Mouse (Mus musculus) WW6 (cell line): ENCODE data around the gene Sel1l.
A peak's percentile ranks its signal among the peaks of the same experiment; 100 is the strongest.
"Not testable (repeated sequence)": the region's sequence is repeated elsewhere in the genome, so short reads cannot be mapped to it uniquely, and the experiment has no call there.

ENCODE experiments used
- DNase-seq: peaks from one replicate; pipeline ENCODE4 v3.0.0-alpha.2; 2013; ENCODE audit warnings: low read depth, low spot score

Gene Sel1l

DNA sequence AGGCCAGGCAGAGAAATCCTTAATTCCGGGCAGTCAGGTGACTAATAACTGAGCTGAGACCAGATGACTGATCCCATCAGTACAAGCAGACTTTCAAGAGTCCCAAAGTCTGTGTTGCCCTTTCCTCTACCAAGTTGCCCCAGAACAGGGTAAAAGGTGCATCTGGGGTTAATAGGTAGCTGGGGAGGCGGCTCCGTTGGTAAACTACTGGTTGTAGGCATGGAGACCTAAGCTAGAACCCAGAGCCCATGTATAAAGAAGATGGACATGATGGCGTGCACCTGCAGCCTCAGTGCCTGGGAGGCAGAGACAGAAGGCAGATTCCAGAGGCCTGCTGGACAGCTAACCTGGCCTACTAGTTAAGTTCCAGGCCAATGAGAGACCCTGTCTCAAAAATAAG is 30.2 kb downstream of the Sel1l start:
- no peak for DNase-seq

DNA sequence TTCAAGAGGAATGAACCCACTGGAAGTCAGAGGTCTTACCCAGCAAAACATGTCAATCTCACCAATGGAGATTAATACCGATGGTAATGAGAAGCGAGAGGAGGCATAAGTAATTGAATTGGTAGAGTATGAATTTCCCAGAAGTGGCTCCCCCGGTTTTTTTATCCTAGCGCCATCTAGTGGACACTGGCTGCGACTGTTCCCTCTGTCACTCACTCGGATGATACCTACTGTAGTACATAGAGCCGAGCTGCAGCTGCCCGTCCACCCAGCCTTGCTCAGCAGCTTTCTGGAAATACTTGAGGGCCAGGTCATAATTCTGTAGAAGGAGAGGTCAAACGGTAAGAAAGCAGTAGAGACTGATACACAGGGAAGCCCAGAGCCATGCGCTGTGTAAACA is 33.0 kb downstream of the Sel1l start:
- peak; percentile 9 for DNase-seq

DNA sequence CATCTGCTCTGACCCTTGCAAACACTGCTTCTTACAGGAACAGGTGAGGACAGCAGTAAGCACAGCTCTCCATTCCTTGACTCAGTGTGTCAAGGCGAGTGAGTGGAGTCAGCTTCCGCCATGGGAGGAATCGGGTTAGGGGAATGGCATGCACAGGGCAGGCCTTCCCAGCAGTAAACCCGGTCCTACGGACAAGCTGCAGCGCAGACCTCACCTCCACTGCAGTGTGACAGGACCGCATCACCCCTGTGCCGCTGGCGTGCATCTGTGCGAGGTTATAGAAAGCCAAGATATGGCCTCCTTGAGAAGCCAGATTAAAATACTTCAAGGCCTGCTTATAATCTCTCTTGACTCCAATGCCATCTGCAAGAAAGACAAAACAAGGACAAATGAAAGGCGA is 33.4 kb downstream of the Sel1l start:
- no peak for DNase-seq

DNA sequence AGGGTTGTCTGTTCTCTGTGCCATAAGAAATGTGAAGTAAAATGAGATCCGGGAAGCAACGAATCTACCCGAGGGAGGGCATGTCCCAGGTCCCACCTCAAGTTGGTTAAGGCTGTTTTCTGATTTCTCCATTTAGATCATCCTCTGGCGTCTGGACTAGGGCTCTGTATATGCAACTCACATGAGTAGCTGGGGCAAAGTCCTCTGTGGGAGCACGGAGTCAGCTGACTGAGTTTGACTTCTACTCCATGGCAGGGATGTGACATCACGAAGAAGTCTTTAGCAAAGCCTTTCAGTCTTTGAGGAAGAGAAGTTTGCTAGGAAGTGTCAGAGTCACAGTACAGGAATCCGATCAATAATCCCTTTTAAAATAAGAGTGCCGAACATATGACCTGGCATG is 40.0 kb downstream of the Sel1l start:
- no peak for DNase-seq

GRCm38 (mm10) chr12:91807761-91808160 is 41.2 kb downstream of the Sel1l start:
- DNase-seq, result no peak

- DNase-seq, result no peak
Observed at GRCm38 (mm10) chr12:91807095-91807494, 41.9 kb downstream of the Sel1l start.

DNA sequence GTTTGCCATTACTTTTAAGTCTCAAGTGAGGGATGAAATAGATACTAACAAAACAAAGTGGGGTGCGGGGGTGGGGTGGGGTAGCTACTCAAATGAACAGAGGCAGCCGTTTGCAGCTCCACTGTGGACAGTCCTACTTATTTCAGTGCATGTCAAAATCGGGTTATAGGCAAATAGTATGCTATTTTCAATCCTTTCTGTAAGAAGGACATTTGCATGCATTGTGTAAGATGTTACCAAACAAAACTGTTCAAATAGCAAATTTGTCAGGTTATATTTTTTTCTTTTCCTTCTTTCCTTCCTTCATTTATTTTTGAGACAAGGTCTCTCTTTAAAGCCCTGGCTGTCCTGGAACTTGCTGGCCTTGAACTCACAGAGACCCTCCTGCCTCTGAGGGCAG is 44.7 kb downstream of the Sel1l start:
- no peak for DNase-seq

- no peak for DNase-seq
Observed at GRCm38 (mm10) chr12:91803207-91803932, 45.6 kb downstream of the Sel1l start.

- DNase-seq, result no peak
Observed at GRCm38 (mm10) chr12:91802586-91803206, 46.3 kb downstream of the Sel1l start.

- no peak for DNase-seq
Observed at GRCm38 (mm10) chr12:91800861-91801385, 48.0 kb downstream of the Sel1l start.

DNA sequence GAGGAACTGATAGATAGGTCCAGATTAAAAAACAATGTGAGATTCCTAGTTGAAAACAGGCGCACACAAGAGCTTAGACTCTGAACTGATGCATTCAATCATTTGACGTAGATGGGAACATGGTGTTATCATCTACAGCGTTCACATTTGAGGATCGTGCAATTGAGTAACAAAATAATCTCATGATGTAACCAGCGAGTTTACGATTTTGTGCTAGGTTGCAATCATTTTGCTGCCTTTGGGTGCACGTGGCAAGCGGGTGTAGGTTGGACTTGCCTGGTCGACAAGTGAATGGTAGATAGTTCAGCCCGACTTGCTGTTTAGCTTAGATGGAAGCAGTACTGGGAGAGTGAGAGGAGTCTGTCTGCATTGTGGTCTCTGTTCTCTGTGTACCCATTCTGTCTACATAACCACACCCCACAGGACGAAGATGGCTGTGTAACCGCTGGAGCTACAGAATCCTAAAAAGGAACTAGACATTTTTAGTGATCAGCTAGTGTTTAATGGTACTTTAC is 49.1 kb downstream of the Sel1l start:
- DNase-seq, result no peak

GRCm38 (mm10) chr12:91799379-91799773 is 49.6 kb downstream of the Sel1l start:
- DNase-seq, result no peak

DNA sequence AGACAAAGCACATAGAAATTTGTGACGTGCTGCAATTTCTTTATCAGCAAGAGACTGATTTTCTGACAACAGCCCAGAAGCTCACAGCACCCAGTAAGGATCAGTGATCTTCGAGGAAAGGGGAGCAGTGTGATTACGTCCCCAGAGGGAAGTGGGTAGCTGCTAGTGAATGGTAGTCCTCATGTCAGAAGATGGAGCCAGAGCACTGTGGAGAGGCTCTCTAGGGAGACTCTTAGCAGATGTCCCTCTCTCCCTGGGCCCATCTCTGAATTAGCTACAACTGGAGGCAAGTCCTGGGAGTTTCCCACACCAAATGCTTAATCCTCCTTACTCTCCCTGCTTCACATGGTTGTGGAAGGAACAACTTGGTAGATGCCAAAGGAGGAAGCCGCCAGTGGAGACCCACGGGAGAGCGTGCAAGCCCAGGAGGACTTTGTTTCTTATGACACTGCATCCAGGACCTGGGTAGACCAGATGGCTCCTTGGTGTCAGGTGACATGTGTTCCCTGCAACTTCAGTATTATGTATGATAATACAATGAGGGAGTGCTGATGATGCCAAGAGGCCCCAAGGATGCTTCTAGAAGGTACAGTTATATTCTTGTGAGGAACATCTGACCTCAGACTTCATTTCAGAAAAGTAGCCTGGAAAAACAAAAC is 50.1 kb downstream of the Sel1l start:
- no peak for DNase-seq

GRCm38 (mm10) chr12:91796774-91797173 is 52.2 kb downstream of the Sel1l start:
- no peak for DNase-seq

GRCm38 (mm10) chr12:91793266-91793665 is 55.7 kb downstream of the Sel1l start:
- DNase-seq, result no peak

GRCm38 (mm10) chr12:91791822-91792221 is 57.1 kb downstream of the Sel1l start:
- DNase-seq, result no peak

DNA sequence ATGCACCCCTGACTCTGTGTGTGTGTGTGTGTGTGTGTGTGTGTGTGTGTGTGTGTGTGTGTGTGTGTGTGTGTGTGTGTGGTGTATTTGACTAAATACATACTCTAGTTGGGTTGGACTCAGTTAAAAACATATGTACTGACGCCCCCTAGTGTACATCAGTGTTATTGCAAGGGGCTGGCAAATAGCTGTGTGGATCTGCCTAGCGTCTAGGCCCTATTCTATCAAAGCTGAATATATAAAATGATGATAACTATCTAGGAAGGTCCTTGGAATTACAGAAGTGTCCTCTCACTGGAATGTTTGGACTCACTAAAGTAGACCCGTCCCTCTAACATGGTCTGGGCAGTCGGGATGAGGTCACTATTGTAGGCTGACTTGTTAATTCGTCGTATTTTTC is 59.2 kb downstream of the Sel1l start:
- no peak for DNase-seq

DNA sequence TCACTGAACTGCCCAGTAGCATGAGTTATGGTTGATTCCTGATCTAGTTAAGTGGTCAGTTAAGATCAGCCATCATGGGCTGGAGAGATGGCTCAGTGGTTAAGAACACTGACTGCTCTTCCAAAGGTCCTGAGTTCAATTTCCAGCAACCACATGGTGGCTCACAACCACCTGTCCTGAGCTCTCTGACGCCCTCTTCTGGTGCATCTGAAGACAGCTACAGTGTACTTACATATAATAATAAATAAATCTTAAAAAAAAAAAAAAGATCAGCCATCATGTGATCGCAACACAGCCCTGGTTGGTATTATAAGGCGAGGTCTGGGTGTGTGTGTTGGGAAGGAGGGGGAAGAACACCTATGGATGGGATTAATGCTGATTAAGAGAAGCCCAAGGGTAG is 60.5 kb downstream of the Sel1l start:
- DNase-seq, result not testable (repeated sequence)

GRCm38 (mm10) chr12:91787959-91788437 is 61.0 kb downstream of the Sel1l start, which contains the start of gene Ston2:
Gene Ston2 (minus strand): TSS chr12:91788387.
- no peak for DNase-seq

GRCm38 (mm10) chr12:91786355-91786754 is 62.6 kb downstream of the Sel1l start:
- DNase-seq, result no peak

DNA sequence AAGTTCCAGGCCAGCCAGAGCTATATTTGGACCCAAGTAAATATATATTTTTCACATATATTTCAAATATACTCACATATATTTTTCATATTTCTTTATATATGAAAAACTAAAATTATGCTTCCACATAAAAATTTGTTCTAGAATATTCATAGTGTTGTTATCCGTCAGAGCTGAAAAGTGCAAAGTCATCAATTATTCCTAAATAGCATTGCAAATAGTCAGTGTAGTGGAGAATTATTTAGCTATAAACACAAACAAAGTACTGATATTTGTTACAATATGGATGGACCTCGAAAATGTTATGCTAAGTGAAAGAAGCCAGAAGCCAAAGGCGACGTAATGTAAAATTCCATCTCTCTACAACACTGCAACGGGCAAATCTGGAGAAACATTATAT is 67.5 kb downstream of the Sel1l start:
- no peak for DNase-seq

GRCm38 (mm10) chr12:91780531-91780930 is 68.4 kb downstream of the Sel1l start:
- no peak for DNase-seq
